Mouse (Mus musculus) small intestine, adult 2 months (tissue): ENCODE data around the gene Olfr215.

ENCODE experiments used
- CTCF ChIP-seq: fragments of 200-500 bp; IDR thresholded peaks from 2 replicates; pipeline ENCODE4 v1.5.1; 2012; ENCODE audit warnings: low read depth, mild to moderate bottlenecking, control low read depth, inconsistent platforms, low read length, moderate library complexity, mixed read lengths; ENCODE audit not compliant: insufficient replicate concordance, insufficient read length; ENCODE audit errors: extremely low read depth
- POLR2A ChIP-seq: fragments of 200-500 bp; IDR thresholded peaks from 2 replicates; pipeline ENCODE4 v1.6.1; 2012; ENCODE audit warnings: low read depth, mild to moderate bottlenecking, control low read depth, inconsistent platforms, low read length, moderate library complexity

GRCm38 (mm10) chr6:116553935-116554334 lies 30.1 kb downstream of the Olfr215 start, which contains the start of gene Olfr214:
- TF ChIP-seq POLR2A (no peak), CTCF (no peak)
